Mouse (Mus musculus) heart, adult 10 weeks (tissue): ENCODE data around the gene Slc30a10. TPM values are rescaled to one million over a fixed set of nuclear protein-coding genes. Genes with fewer than 3 reads are reported as not detected.

ENCODE experiments used
- polyA plus RNA-seq: library from polyadenylated mRNA; stranded (reverse); fragments of 350-450 nt; fragmentation: Illumina TruSeq; extraction: RNeasy Lipid Tissue Mini Kit (QIAGEN cat#74804); gene quantifications from one replicate; pipeline ENCODE4 v1.2.3, GENCODE M21; 2014; ENCODE audit warnings: low read depth, low replicate concordance

Gene Slc30a10
- polyA plus RNA-seq = not detected

DNA sequence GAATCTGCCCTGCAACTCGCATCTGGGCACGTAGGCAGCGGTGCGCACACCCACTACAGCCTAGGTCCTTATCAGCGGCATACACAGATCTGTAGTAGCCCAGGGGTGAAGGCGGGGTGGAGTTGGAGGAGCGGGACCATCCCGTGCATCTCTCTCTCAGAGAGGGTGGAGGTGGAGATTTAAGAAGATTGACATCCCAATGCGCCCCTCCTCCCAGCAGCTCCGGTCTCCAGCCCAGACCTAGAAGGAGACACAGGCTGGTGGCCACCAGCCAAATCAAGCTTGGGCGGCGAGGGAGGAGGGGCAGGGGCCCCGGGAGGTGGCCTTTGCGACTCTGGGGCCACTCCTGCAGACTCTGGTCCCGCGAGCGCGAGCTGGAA lies at the start of gene Slc30a10:
Gene Slc30a10, plus strand, starts transcription at position 274 of the 380 bp plus-strand sequence.

Other genes starting within 250 kb of the Slc30a10 start
- 57.7 TPM for gene Iars2, start 125.5 kb upstream of the Slc30a10 start, polyA plus RNA-seq
- gene Bpnt1, start 122.7 kb upstream of the Slc30a10 start, polyA plus RNA-seq = 25.6 TPM
- gene Eprs, start 91.8 kb upstream of the Slc30a10 start, polyA plus RNA-seq = 58.5 TPM